Mouse (Mus musculus): ENCODE data around the gene Sbk2. TPM values are rescaled to one million over a fixed set of nuclear protein-coding genes. Genes with fewer than 3 reads are reported as not detected.

The Sbk2 gene
- polyA plus RNA-seq, 1 experiment = not detected

- Histone ChIP-seq H3K4me1 (ENCODE audit: control insufficient read depth, insufficient read depth, low read length) (peaks cover 8% of the 10 kb centered on the region), H3K27ac (ENCODE audit: insufficient read depth, low read length) (peak overlapping the region; percentile 97), H3K4me3 (ENCODE audit: insufficient read depth, low read length) (peak overlapping the region; percentile 77)
- TF ChIP-seq CTCF (IDR thresholded peaks at IDR 0.05; ENCODE audit: borderline replicate concordance, insufficient read depth, low read length) (no peak), POLR2A (IDR thresholded peaks at IDR 0.05; ENCODE audit: low read depth, low read length) (peak; percentile 33)
These were observed 48.4 kb downstream of the Sbk2 start for GRCm38 (mm10) chr7:4915669-4916416.

GRCm38 (mm10) chr7:4915007-4915665, 49.1 kb downstream of the Sbk2 start, which contains the start of gene Zfp628:
Zfp628 (plus strand) TSS chr7:4915217.
- peak within 1 kb of the TSS; percentile 77 for H3K4me3 ChIP-seq (ENCODE audit: insufficient read depth, low read length)
- TF ChIP-seq POLR2A (IDR thresholded peaks at IDR 0.05; ENCODE audit: low read depth, low read length) (peak; percentile 94), CTCF (IDR thresholded peaks at IDR 0.05; ENCODE audit: borderline replicate concordance, insufficient read depth, low read length) (no peak)
- peaks cover 8% of the 10 kb centered on the region for H3K4me1 ChIP-seq (ENCODE audit: control insufficient read depth, insufficient read depth, low read length)
- peak within 1 kb of the TSS; percentile 97 for H3K27ac ChIP-seq (ENCODE audit: insufficient read depth, low read length)

- TF ChIP-seq CTCF (IDR thresholded peaks at IDR 0.05; ENCODE audit: borderline replicate concordance, insufficient read depth, low read length) (no peak), POLR2A (IDR thresholded peaks at IDR 0.05; ENCODE audit: low read depth, low read length) (no peak)
- peaks cover 8% of the 10 kb centered on the region for H3K4me1 ChIP-seq (ENCODE audit: control insufficient read depth, insufficient read depth, low read length)
- H3K4me3 ChIP-seq (ENCODE audit: insufficient read depth, low read length) = no peak overlapping the region
- H3K27ac ChIP-seq (ENCODE audit: insufficient read depth, low read length) = no peak overlapping the region
These were observed 52.0 kb downstream of the Sbk2 start for GRCm38 (mm10) chr7:4912248-4912647.

GRCm38 (mm10) chr7:4911561-4911960, 52.6 kb downstream of the Sbk2 start:
- Histone ChIP-seq H3K4me1 (ENCODE audit: control insufficient read depth, insufficient read depth, low read length) (peaks cover 4% of the 10 kb centered on the region; the same call in 1 of the 2 replicates), H3K27ac (ENCODE audit: insufficient read depth, low read length) (no peak overlapping the region), H3K4me3 (ENCODE audit: insufficient read depth, low read length) (no peak overlapping the region)
- TF ChIP-seq CTCF (IDR thresholded peaks at IDR 0.05; ENCODE audit: borderline replicate concordance, insufficient read depth, low read length) = peak; percentile 50; the same call in 1 of the 2 replicates
- no peak for TF ChIP-seq POLR2A (IDR thresholded peaks at IDR 0.05; ENCODE audit: low read depth, low read length)

GRCm38 (mm10) chr7:4906466-4906950, 57.7 kb downstream of the Sbk2 start, which contains the start of gene Gm36210:
Gm36210 (minus strand) TSS chr7:4906516.
- H3K4me1 ChIP-seq (ENCODE audit: control insufficient read depth, insufficient read depth, low read length) = no peaks in the 10 kb centered on the region
- H3K27ac ChIP-seq (ENCODE audit: insufficient read depth, low read length) = no peak within 1 kb of the TSS
- no peak within 1 kb of the TSS for H3K4me3 ChIP-seq (ENCODE audit: insufficient read depth, low read length)
- no peak for TF ChIP-seq POLR2A (IDR thresholded peaks at IDR 0.05; ENCODE audit: low read depth, low read length)
- no peak for TF ChIP-seq CTCF (IDR thresholded peaks at IDR 0.05; ENCODE audit: borderline replicate concordance, insufficient read depth, low read length)

- no peak for TF ChIP-seq CTCF (IDR thresholded peaks at IDR 0.05; ENCODE audit: borderline replicate concordance, insufficient read depth, low read length)
- TF ChIP-seq POLR2A (IDR thresholded peaks at IDR 0.05; ENCODE audit: low read depth, low read length) = no peak
- no peaks in the 10 kb centered on the region for H3K4me1 ChIP-seq (ENCODE audit: control insufficient read depth, insufficient read depth, low read length)
- no peak overlapping the region for H3K27ac ChIP-seq (ENCODE audit: insufficient read depth, low read length)
- no peak overlapping the region for H3K4me3 ChIP-seq (ENCODE audit: insufficient read depth, low read length)
These were observed 61.8 kb downstream of the Sbk2 start for GRCm38 (mm10) chr7:4902404-4902803.

GRCm38 (mm10) chr7:4901171-4901570, 63.0 kb downstream of the Sbk2 start:
- no peak overlapping the region for H3K4me3 ChIP-seq (ENCODE audit: insufficient read depth, low read length)
- H3K27ac ChIP-seq (ENCODE audit: insufficient read depth, low read length) = no peak overlapping the region
- H3K4me1 ChIP-seq (ENCODE audit: control insufficient read depth, insufficient read depth, low read length) = no peaks in the 10 kb centered on the region
- TF ChIP-seq CTCF (IDR thresholded peaks at IDR 0.05; ENCODE audit: borderline replicate concordance, insufficient read depth, low read length) (no peak), POLR2A (IDR thresholded peaks at IDR 0.05; ENCODE audit: low read depth, low read length) (no peak)

GRCm38 (mm10) chr7:4900523-4900851, 63.7 kb downstream of the Sbk2 start:
- no peak overlapping the region for H3K4me3 ChIP-seq (ENCODE audit: insufficient read depth, low read length)
- TF ChIP-seq CTCF (IDR thresholded peaks at IDR 0.05; ENCODE audit: borderline replicate concordance, insufficient read depth, low read length) (no peak), POLR2A (IDR thresholded peaks at IDR 0.05; ENCODE audit: low read depth, low read length) (no peak)
- H3K27ac ChIP-seq (ENCODE audit: insufficient read depth, low read length) = no peak overlapping the region
- H3K4me1 ChIP-seq (ENCODE audit: control insufficient read depth, insufficient read depth, low read length) = no peaks in the 10 kb centered on the region

GRCm38 (mm10) chr7:4899649-4900522, 64.3 kb downstream of the Sbk2 start:
- Histone ChIP-seq H3K4me3 (ENCODE audit: insufficient read depth, low read length) (no peak overlapping the region), H3K27ac (ENCODE audit: insufficient read depth, low read length) (no peak overlapping the region), H3K4me1 (ENCODE audit: control insufficient read depth, insufficient read depth, low read length) (no peaks in the 10 kb centered on the region)
- no peak for TF ChIP-seq POLR2A (IDR thresholded peaks at IDR 0.05; ENCODE audit: low read depth, low read length)
- TF ChIP-seq CTCF (IDR thresholded peaks at IDR 0.05; ENCODE audit: borderline replicate concordance, insufficient read depth, low read length) = no peak

Data from embryonic fibroblast, embryonic 13.5 days (primary cell).